Mouse (Mus musculus): ENCODE measurements around the gene Arhgap17.

Gene Arhgap17

GRCm38 (mm10) chr7:123283826-123284225 is 85.9 kb downstream of the Arhgap17 start:
- DNase-seq (ENCODE audit: low spot score), result no peak

GRCm38 (mm10) chr7:123279797-123280196 is 89.9 kb downstream of the Arhgap17 start:
- DNase-seq (ENCODE audit: low spot score), result no peak

GRCm38 (mm10) chr7:123276568-123276967 is 93.1 kb downstream of the Arhgap17 start:
- no peak for DNase-seq (ENCODE audit: low spot score)

- DNase-seq (ENCODE audit: low spot score), result no peak
Measured at GRCm38 (mm10) chr7:123273056-123273455, 96.7 kb downstream of the Arhgap17 start.

- no peak for DNase-seq (ENCODE audit: low spot score)
Measured at GRCm38 (mm10) chr7:123258103-123258502, 111.6 kb downstream of the Arhgap17 start.

GRCm38 (mm10) chr7:123254196-123254970 is 115.3 kb downstream of the Arhgap17 start:
- DNase-seq (ENCODE audit: low spot score), result no peak

GRCm38 (mm10) chr7:123253396-123253795 is 116.3 kb downstream of the Arhgap17 start:
- no peak for DNase-seq (ENCODE audit: low spot score)

- no peak for DNase-seq (ENCODE audit: low spot score)
Measured at GRCm38 (mm10) chr7:123251343-123251742, 118.4 kb downstream of the Arhgap17 start.

- DNase-seq (ENCODE audit: low spot score), result no peak
Measured at GRCm38 (mm10) chr7:123248166-123248565, 121.5 kb downstream of the Arhgap17 start.

- no peak for DNase-seq (ENCODE audit: low spot score)
Measured at GRCm38 (mm10) chr7:123246504-123247084, 123.1 kb downstream of the Arhgap17 start.

GRCm38 (mm10) chr7:123244833-123245232 is 124.9 kb downstream of the Arhgap17 start:
- DNase-seq (ENCODE audit: low spot score), result peak; percentile 22

GRCm38 (mm10) chr7:123242241-123242640 is 127.5 kb downstream of the Arhgap17 start:
- DNase-seq (ENCODE audit: low spot score), result no peak

GRCm38 (mm10) chr7:123240064-123240463 is 129.7 kb downstream of the Arhgap17 start:
- no peak for DNase-seq (ENCODE audit: low spot score)

GRCm38 (mm10) chr7:123238621-123239020 is 131.1 kb downstream of the Arhgap17 start:
- no peak for DNase-seq (ENCODE audit: low spot score)

GRCm38 (mm10) chr7:123235449-123235848 is 134.3 kb downstream of the Arhgap17 start:
- no peak for DNase-seq (ENCODE audit: low spot score)

All from ovary, adult 18-20 months (tissue).